Mouse (Mus musculus): ENCODE results near the gene Sppl3. TPM values are rescaled to one million over a fixed set of nuclear protein-coding genes. Genes with fewer than 3 reads are reported as not detected.

Sppl3 gene
- polyA plus RNA-seq, 1 experiment from 2014 or later, result 16.6 TPM

DNA sequence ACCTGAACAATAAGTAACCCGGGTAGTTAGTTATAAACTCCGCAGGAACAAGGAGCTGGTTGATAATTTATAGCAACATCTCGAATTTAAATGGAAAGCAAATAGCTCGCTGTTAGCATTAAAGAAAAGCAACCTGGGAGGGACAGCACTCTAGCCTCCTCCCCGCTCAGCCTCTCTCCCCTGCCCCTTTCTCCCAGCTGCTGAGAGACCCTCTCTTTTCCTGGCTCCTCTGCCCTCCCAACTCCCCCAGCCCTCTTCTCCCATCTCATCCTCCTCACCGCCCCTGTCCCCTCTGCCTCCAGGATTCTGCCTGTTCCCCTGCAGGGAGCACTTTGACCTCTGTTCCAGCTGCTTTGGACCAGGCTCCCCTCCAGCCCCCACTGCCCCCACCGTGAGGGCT, 42.3 kb upstream of the Sppl3 start:
- Histone ChIP-seq H3K9me3 (ENCODE audit: low read length) (no peaks in the 10 kb centered on the region), H3K27ac (ENCODE audit: low read length) (no peak overlapping the region), H3K9ac (replicated peaks; ENCODE audit: low read depth) (no peak overlapping the region), H3K36me3 (ENCODE audit: insufficient read depth, low read length) (no peaks in the 10 kb centered on the region), H3K4me1 (ENCODE audit: insufficient read depth, low read depth, low read length) (no peaks in the 10 kb centered on the region), H3K4me2 (replicated peaks; ENCODE audit: low read depth, low read length) (no peak overlapping the region), H3K27me3 (replicated peaks; ENCODE audit: insufficient read depth, low read length) (0 out of 2 replicates have a peak, but pooled peaks cover 7% of the 10 kb centered on the region), H3K4me3 (ENCODE audit: low read depth, low read length) (no peak overlapping the region)
- no peak for TF ChIP-seq EP300 (IDR thresholded peaks at IDR 0.05)
- ATAC-seq (no peak), DNase-seq (ENCODE audit: low spot score) (no peak)
- WGBS, result 29% methylated on average over 7 of the region's 7 CpGs

GRCm38 (mm10) chr5:114969064-114969463, 41.9 kb upstream of the Sppl3 start:
- Histone ChIP-seq H3K4me3 (ENCODE audit: low read depth, low read length) (no peak overlapping the region), H3K4me2 (replicated peaks; ENCODE audit: low read depth, low read length) (no peak overlapping the region), H3K36me3 (ENCODE audit: insufficient read depth, low read length) (no peaks in the 10 kb centered on the region), H3K27ac (ENCODE audit: low read length) (no peak overlapping the region), H3K4me1 (ENCODE audit: insufficient read depth, low read depth, low read length) (no peaks in the 10 kb centered on the region), H3K9me3 (ENCODE audit: low read length) (no peaks in the 10 kb centered on the region), H3K27me3 (replicated peaks; ENCODE audit: insufficient read depth, low read length) (0 out of 2 replicates have a peak, but pooled peaks cover 7% of the 10 kb centered on the region), H3K9ac (replicated peaks; ENCODE audit: low read depth) (no peak overlapping the region)
- ATAC-seq (no peak), DNase-seq (ENCODE audit: low spot score) (no peak)
- TF ChIP-seq CTCF (IDR thresholded peaks at IDR 0.05) (no peak), EP300 (IDR thresholded peaks at IDR 0.05) (no peak)
- 8% methylated on average over 4 of the region's 4 CpGs for WGBS

DNA sequence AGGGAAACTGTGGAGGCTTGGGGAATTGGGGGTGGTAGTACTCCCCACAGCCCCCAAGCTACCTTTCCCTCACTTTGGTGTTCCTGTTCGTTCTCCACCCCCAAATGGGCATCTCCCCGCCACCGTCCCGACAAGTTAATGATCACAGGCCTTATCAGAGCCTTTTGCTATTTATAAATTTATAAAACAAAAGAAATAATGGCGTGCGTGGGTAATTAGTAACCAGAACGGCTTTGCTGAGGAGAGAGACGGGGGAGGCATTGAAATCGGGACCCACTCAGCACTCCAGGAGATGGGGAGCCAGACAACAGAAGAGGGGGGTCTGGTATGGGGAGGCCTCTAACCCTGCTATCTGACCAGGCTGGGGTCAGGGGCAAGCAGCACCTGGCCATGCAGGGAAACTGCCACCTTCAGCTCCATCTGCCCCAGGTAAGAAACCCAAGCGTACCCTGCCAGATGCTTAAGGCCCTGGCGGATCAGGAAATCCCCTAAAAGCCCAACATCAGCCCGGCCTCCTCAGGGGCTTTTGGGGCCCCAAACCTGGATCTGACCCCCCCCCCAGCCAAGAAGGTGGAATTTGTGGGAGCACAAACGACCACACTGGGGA, 41.2 kb upstream of the Sppl3 start:
- ATAC-seq, result no peak
- Histone ChIP-seq H3K9ac (replicated peaks; ENCODE audit: low read depth) (no peak overlapping the region), H3K27me3 (replicated peaks; ENCODE audit: insufficient read depth, low read length) (0 out of 2 replicates have a peak, but pooled peaks cover 7% of the 10 kb centered on the region), H3K9me3 (ENCODE audit: low read length) (no peaks in the 10 kb centered on the region), H3K4me3 (ENCODE audit: low read depth, low read length) (no peak overlapping the region), H3K4me2 (replicated peaks; ENCODE audit: low read depth, low read length) (no peak overlapping the region), H3K36me3 (ENCODE audit: insufficient read depth, low read length) (no peaks in the 10 kb centered on the region), H3K4me1 (ENCODE audit: insufficient read depth, low read depth, low read length) (no peaks in the 10 kb centered on the region), H3K27ac (ENCODE audit: low read length) (no peak overlapping the region)
- 46% methylated on average over 13 of the region's 13 CpGs for WGBS
- no peak for TF ChIP-seq EP300 (IDR thresholded peaks at IDR 0.05)
- TF ChIP-seq CTCF (IDR thresholded peaks at IDR 0.05), result no peak
- DNase-seq (ENCODE audit: low spot score), result no peak

GRCm38 (mm10) chr5:114970824-114971227, 40.1 kb upstream of the Sppl3 start, which contains the start of gene Hnf1a:
Gene Hnf1a, minus strand, starts transcription at chr5:114971094.
- no peak within 1 kb of the TSS for H3K4me3 ChIP-seq (ENCODE audit: low read depth, low read length)
- no peaks in the 10 kb centered on the region for H3K4me1 ChIP-seq (ENCODE audit: insufficient read depth, low read depth, low read length)
- TF ChIP-seq CTCF (IDR thresholded peaks at IDR 0.05) (no peak), EP300 (IDR thresholded peaks at IDR 0.05) (no peak)
- no peaks in the 10 kb centered on the region for H3K9me3 ChIP-seq (ENCODE audit: low read length)
- no peak within 1 kb of the TSS for H3K9ac ChIP-seq (replicated peaks; ENCODE audit: low read depth)
- H3K27ac ChIP-seq (ENCODE audit: low read length), result no peak within 1 kb of the TSS
- DNase-seq (ENCODE audit: low spot score) (no peak), ATAC-seq (no peak)
- 63% methylated on average over 17 of the region's 17 CpGs for WGBS
- H3K27me3 ChIP-seq (replicated peaks; ENCODE audit: insufficient read depth, low read length), result 0 out of 2 replicates have a peak, but pooled peaks cover 7% of the 10 kb centered on the region
- H3K4me2 ChIP-seq (replicated peaks; ENCODE audit: low read depth, low read length), result no peak within 1 kb of the TSS
- H3K36me3 ChIP-seq (ENCODE audit: insufficient read depth, low read length), result no peaks in the 10 kb centered on the region

DNA sequence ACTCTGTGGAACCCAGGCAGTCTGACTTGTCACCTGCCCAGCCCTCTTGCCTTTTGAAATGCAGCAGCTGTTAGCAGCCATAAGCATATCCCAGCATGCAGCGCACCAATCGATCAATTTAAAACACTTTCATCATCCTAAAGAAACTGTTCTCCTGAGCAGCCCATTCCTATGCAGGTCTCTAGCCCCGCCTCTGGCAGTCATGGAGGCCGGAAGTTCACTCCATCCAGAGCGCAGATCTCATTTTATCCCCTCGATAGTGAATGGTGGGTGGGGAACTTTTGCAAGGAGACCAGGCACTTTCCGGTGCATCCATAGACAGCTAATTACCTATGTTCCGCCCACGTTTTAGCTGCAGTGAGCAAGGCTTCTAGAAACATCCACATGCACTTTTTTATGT, 38.7 kb upstream of the Sppl3 start:
- WGBS, result 74% methylated on average over 9 of the region's 9 CpGs
- H3K27ac ChIP-seq (ENCODE audit: low read length), result no peak overlapping the region
- TF ChIP-seq CTCF (IDR thresholded peaks at IDR 0.05) (no peak), EP300 (IDR thresholded peaks at IDR 0.05) (no peak)
- no peak overlapping the region for H3K4me2 ChIP-seq (replicated peaks; ENCODE audit: low read depth, low read length)
- H3K9ac ChIP-seq (replicated peaks; ENCODE audit: low read depth), result no peak overlapping the region
- DNase-seq (ENCODE audit: low spot score) (no peak), ATAC-seq (no peak)
- no peak overlapping the region for H3K4me3 ChIP-seq (ENCODE audit: low read depth, low read length)
- H3K36me3 ChIP-seq (ENCODE audit: insufficient read depth, low read length), result no peaks in the 10 kb centered on the region
- no peaks in the 10 kb centered on the region for H3K4me1 ChIP-seq (ENCODE audit: insufficient read depth, low read depth, low read length)
- no peaks in the 10 kb centered on the region for H3K9me3 ChIP-seq (ENCODE audit: low read length)
- H3K27me3 ChIP-seq (replicated peaks; ENCODE audit: insufficient read depth, low read length), result 0 out of 2 replicates have a peak, but pooled peaks cover 7% of the 10 kb centered on the region

DNA sequence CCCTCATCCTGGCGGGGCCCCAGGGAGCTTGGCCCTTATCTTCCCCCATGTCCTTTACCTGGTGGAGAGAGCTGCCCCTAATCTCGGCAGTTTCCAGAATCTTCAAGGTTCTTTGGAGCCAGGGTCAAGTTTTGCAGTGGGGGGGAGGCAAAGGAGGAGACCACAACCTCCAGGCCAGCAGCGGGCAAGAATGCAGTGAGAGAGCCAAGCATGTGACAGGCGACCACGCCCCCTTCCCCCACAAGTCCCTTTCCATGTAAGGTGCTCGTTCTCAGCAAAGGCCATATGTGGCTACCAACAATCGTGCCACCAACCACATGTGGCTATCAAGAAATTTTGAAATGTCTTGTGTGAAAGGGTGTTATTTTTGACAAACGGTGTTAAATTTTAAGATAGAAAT, 37.8 kb upstream of the Sppl3 start:
- DNase-seq (ENCODE audit: low spot score), result no peak
- 0 out of 2 replicates have a peak, but pooled peaks cover 4% of the 10 kb centered on the region for H3K27me3 ChIP-seq (replicated peaks; ENCODE audit: insufficient read depth, low read length)
- WGBS, result 72% methylated on average over 8 of the region's 8 CpGs

More for the DNA sequence above, 37.8 kb upstream of the Sppl3 start:
- Histone ChIP-seq H3K4me1 (ENCODE audit: insufficient read depth, low read depth, low read length) (no peaks in the 10 kb centered on the region), H3K36me3 (ENCODE audit: insufficient read depth, low read length) (no peaks in the 10 kb centered on the region), H3K9me3 (ENCODE audit: low read length) (no peaks in the 10 kb centered on the region), H3K4me2 (replicated peaks; ENCODE audit: low read depth, low read length) (no peak overlapping the region), H3K4me3 (ENCODE audit: low read depth, low read length) (no peak overlapping the region), H3K9ac (replicated peaks; ENCODE audit: low read depth) (no peak overlapping the region), H3K27ac (ENCODE audit: low read length) (no peak overlapping the region)
- no peak for ATAC-seq
- no peak for TF ChIP-seq CTCF (IDR thresholded peaks at IDR 0.05)
- TF ChIP-seq EP300 (IDR thresholded peaks at IDR 0.05), result no peak

Data from lung, postnatal 0 days (tissue).